Mouse (Mus musculus) liver, embryonic 14.5 days (tissue): Measurements from ENCODE around the gene Ciao2b. TPM values are rescaled to one million over a fixed set of nuclear protein-coding genes. Genes with fewer than 3 reads are reported as not detected.
"Not testable (repeated sequence)": the region's sequence is repeated elsewhere in the genome, so short reads cannot be mapped to it uniquely, and the experiment has no call there.

ENCODE experiments used
- ATAC-seq: fragments of 200-750 bp; cut with Nextera tagmentation; 2 replicates; pipeline ENCODE4 v1.8.0; 2017; ENCODE audit warnings: moderate number of reproducible peaks, mild to moderate bottlenecking, moderate library complexity; ENCODE audit not compliant: insufficient read depth
- DNase-seq, 3 experiments: peaks; one replicate each; pipeline ENCODE4 v3.0.0-alpha.2; 2012 to 2013; ENCODE audit warnings: low read depth in 3 of 3, low spot score in 3 of 3
- H3K27ac ChIP-seq: fragments of 300-500 bp; sonication (generic); 2 replicates; pipeline ENCODE4 v1.5.1; 2014; ENCODE audit warnings: moderate library complexity, mild to moderate bottlenecking, control low read depth, inconsistent platforms
- H3K27me3 ChIP-seq: fragments of 300-500 bp; sonication (generic); 2 replicates; pipeline ENCODE4 v1.6.1; 2014; ENCODE audit warnings: mild to moderate bottlenecking, low read length, moderate library complexity; ENCODE audit not compliant: control insufficient read depth, insufficient read depth
- H3K36me3 ChIP-seq: fragments of 300-500 bp; sonication (generic); replicated peaks from 2 replicates; pipeline ENCODE4 v1.6.1; 2014; ENCODE audit warnings: low read depth; ENCODE audit not compliant: control insufficient read depth, insufficient read depth
- H3K4me1 ChIP-seq, 2 experiments: fragments of 200-500 bp in 1 of 2; fragments of 300-500 bp in 1 of 2; sonication (generic) in 1 of 2; replicated peaks; 2 replicates each; pipeline ENCODE4 v1.6.1; 2012 to 2014; ENCODE audit warnings: antibody characterized with exemption in 1 of 2, inconsistent platforms in 1 of 2, low read length in 1 of 2; ENCODE audit not compliant: control insufficient read depth in 2 of 2, insufficient read depth in 2 of 2
- H3K4me2 ChIP-seq: fragments of 300-500 bp; sonication (generic); 2 replicates; pipeline ENCODE4 v1.6.1; 2014; ENCODE audit warnings: low read depth, mild to moderate bottlenecking, control low read depth, moderate library complexity
- H3K4me3 ChIP-seq, 2 experiments: fragments of 200-500 bp in 1 of 2; fragments of 300-500 bp in 1 of 2; sonication (generic) in 1 of 2; 2 replicates each; pipeline ENCODE4 v1.5.1; 2012 to 2014; ENCODE audit warnings: low read depth in 2 of 2, low read length in 2 of 2, mild to moderate bottlenecking in 2 of 2, control low read depth in 1 of 2, inconsistent platforms in 1 of 2, moderate library complexity in 1 of 2; ENCODE audit not compliant: insufficient read depth in 1 of 2
- H3K9ac ChIP-seq: fragments of 300-500 bp; sonication (generic); replicated peaks from 2 replicates; pipeline ENCODE4 v1.6.1; 2014; ENCODE audit warnings: mild to moderate bottlenecking, control low read depth, moderate library complexity
- H3K9me3 ChIP-seq: fragments of 300-500 bp; sonication (generic); 2 replicates; pipeline ENCODE4 v1.6.1; 2016; ENCODE audit warnings: low read length, mixed read lengths; ENCODE audit not compliant: control insufficient read depth
- CTCF ChIP-seq: IDR thresholded peaks from 2 replicates; pipeline ENCODE4 v1.5.1; 2016; ENCODE audit warnings: antibody characterized with exemption, low read depth, control low read depth
- EP300 ChIP-seq: IDR thresholded peaks from 2 replicates; pipeline ENCODE4 v1.6.1; 2016; ENCODE audit warnings: antibody characterized with exemption, low read depth
- WGBS: fragments of 180-500 bp; shearing (Covaris S2); extraction: QIAGEN DNeasy Blood & Tissue Kit; methylation state at CpG from one replicate; pipeline ENCODE4 v1.1.7; 2014; ENCODE audit not compliant: insufficient replicate concordance; 5-methylcytosine and 5-hydroxymethylcytosine counted together
- polyA plus RNA-seq, 2 experiments: library from polyadenylated mRNA; depleted of rRNA in 1 of 2; stranded (reverse) in 1 of 2; unstranded in 1 of 2; fragments of >200 nt; fragmentation: Nextera tagmentation in 1 of 2; extraction: Ambion mirVana in 1 of 2; gene quantifications; 2 replicates each; pipeline versions ENCODE4 v1.2.1 to v1.2.3; 2012 to 2014

Gene Ciao2b
- polyA plus RNA-seq (2012; rRNA removed) (33.2 and 38.5 TPM in 2 replicates), polyA plus RNA-seq (2014; fragmentation: Nextera tagmentation; extraction: Ambion mirVana) (49.6 and 50.3 TPM in 2 replicates)

- WGBS = under 1% methylated on average over 66 of the region's 66 CpGs
- H3K36me3 ChIP-seq = peaks cover 10% of the 10 kb centered on the region
- peaks cover 10 to 16% of the 10 kb centered on the region in 2 experiments for H3K4me1 ChIP-seq
- peak; percentile 28; the same call in 1 of the 2 replicates for TF ChIP-seq EP300
- TF ChIP-seq CTCF = 0 out of 2 replicates have a peak, but pooled peaks have one; percentile 8
- DNase-seq (peak; percentile 71 to 73 (median 71)), ATAC-seq (peak; percentile 94)
- peak within 1 kb of the TSS; percentile 80 for H3K9ac ChIP-seq
- peak within 1 kb of the TSS; percentile 96 for H3K4me2 ChIP-seq
- no peak within 1 kb of the TSS for H3K27ac ChIP-seq
- peak within 1 kb of the TSS; percentile 85 to 91 for H3K4me3 ChIP-seq
- no peaks in the 10 kb centered on the region for H3K9me3 ChIP-seq
- H3K27me3 ChIP-seq = no peaks in the 10 kb centered on the region
Observed at GRCm38 (mm10) chr8:104641426-104642323, at the start of gene Ciao2b. TSS of gene Ciao2b (minus strand) at chr8:104641965.

GRCm38 (mm10) chr8:104688433-104688832 lies 46.7 kb upstream of the Ciao2b start:
- Histone ChIP-seq H3K4me2 (no peak overlapping the region), H3K27me3 (no peaks in the 10 kb centered on the region), H3K27ac (no peak overlapping the region), H3K9me3 (no peaks in the 10 kb centered on the region), H3K4me3 (no peak overlapping the region), H3K4me1 (no peaks in the 10 kb centered on the region), H3K36me3 (no peaks in the 10 kb centered on the region), H3K9ac (no peak overlapping the region)
- DNase-seq (no peak), ATAC-seq (no peak)
- 35% methylated on average over 4 of the region's 4 CpGs for WGBS
- TF ChIP-seq CTCF = no peak
- no peak for TF ChIP-seq EP300

GRCm38 (mm10) chr8:104655614-104656013 lies 13.8 kb upstream of the Ciao2b start:
- H3K4me3 ChIP-seq = no peak overlapping the region
- H3K4me2 ChIP-seq = no peak overlapping the region
- H3K4me1 ChIP-seq = no peaks in the 10 kb centered on the region
- TF ChIP-seq CTCF (no peak), EP300 (no peak)
- H3K9me3 ChIP-seq = no peaks in the 10 kb centered on the region
- no peak overlapping the region for H3K9ac ChIP-seq
- H3K27me3 ChIP-seq = no peaks in the 10 kb centered on the region
- H3K27ac ChIP-seq = no peak overlapping the region
- DNase-seq (no peak), ATAC-seq (no peak)
- 57% methylated on average over 4 of the region's 4 CpGs for WGBS
- no peaks in the 10 kb centered on the region for H3K36me3 ChIP-seq

- TF ChIP-seq CTCF (peak; percentile 88), EP300 (no peak)
- H3K4me1 ChIP-seq = no peaks in the 10 kb centered on the region
- no peak overlapping the region for H3K4me3 ChIP-seq
- H3K27me3 ChIP-seq = no peaks in the 10 kb centered on the region
- WGBS = 7% methylated on average over 3 of the region's 3 CpGs
- H3K4me2 ChIP-seq = no peak overlapping the region
- ATAC-seq = no peak
- peak; percentile 57 to 61 (median 58) for DNase-seq
- H3K27ac ChIP-seq = no peak overlapping the region
- no peaks in the 10 kb centered on the region for H3K9me3 ChIP-seq
- H3K9ac ChIP-seq = no peak overlapping the region
- no peaks in the 10 kb centered on the region for H3K36me3 ChIP-seq
Observed at GRCm38 (mm10) chr8:104654984-104655383, 13.2 kb upstream of the Ciao2b start.

- 39% methylated on average over 3 of the region's 3 CpGs for WGBS
- not testable (repeated sequence) for H3K27ac ChIP-seq, ATAC-seq, H3K9me3 ChIP-seq, H3K27me3 ChIP-seq, DNase-seq, H3K36me3 ChIP-seq, H3K4me3 ChIP-seq, H3K4me2 ChIP-seq, H3K9ac ChIP-seq
- H3K4me1 ChIP-seq = peaks cover 10 to 16% of the 10 kb centered on the region in 2 experiments
- 0 out of 2 replicates have a peak, but pooled peaks have one; percentile 9 for TF ChIP-seq CTCF
Observed at GRCm38 (mm10) chr8:104644187-104644586, 2.4 kb upstream of the Ciao2b start.
